ENCODE assay signal across 20 mouse cellular contexts in genomic region chr15:4808131-4808530, GRCm38 (mm10).
DNase-seq lines count a peak whose midpoint lies in the region; ATAC-seq and TF ChIP-seq lines count a peak whose summit lies in the region.
"Had no signal": no experiment of that assay in that cellular context is flagged by ENCODE, and none has a peak within 500 bp of the region (broad histone marks: within the 10 kb centered on the region; RNA-seq: fewer than 3 reads in every experiment).

No protein-coding gene starts in this region.

- peaks cover 3% of the 10 kb centered on the region; the same call in 1 of the 2 replicates for H3K4me1 ChIP-seq in cerebellum, adult 2 months (ENCODE audit: control insufficient read depth, insufficient read depth, low read length)
- no peaks in the 10 kb centered on the region for H3K4me1 ChIP-seq in thymus, adult 2 months (replicated peaks; ENCODE audit: control insufficient read depth, insufficient read depth, low read length)
- H3K4me1 ChIP-seq: embryonic facial prominence, embryonic 10.5 days; forebrain, embryonic 13.5 days; heart, embryonic 13.5 days; hindbrain, embryonic 15.5 days had no signal

- peak; percentile 98 for ATAC-seq in cerebellum, adult (ENCODE audit: insufficient number of reproducible peaks, low FRiP score, low TSS enrichment)
- ATAC-seq in granulocyte monocyte progenitor cell, adult 5-6 weeks (replicated peaks; ENCODE audit: poor library complexity, severe bottlenecking), result no peak
- ATAC-seq: CD4-positive, CD25-positive, alpha-beta regulatory T cell, adult 4 months; forebrain, embryonic 13.5 days; intestine, embryonic 16.5 days had no signal

- WGBS in cerebellum, adult 2 months, result 17% methylated on average over 5 of the region's 5 CpGs
- WGBS in thymus, adult 2 months, result 97% methylated on average over 5 of the region's 5 CpGs

- TF ChIP-seq CTCF in cerebellum, adult 2 months (IDR thresholded peaks at IDR 0.05; ENCODE audit: borderline replicate concordance, insufficient read depth, low read depth, low read length), result no peak
- no peak for TF ChIP-seq CTCF in thymus, adult 2 months (IDR thresholded peaks at IDR 0.05; ENCODE audit: borderline replicate concordance, control insufficient read depth, extremely low read depth, insufficient read depth, low read length, poor library complexity)

- DNase-seq in cerebellum, postnatal 4 days (ENCODE audit: low spot score in 2 of 2), result no peak
- DNase-seq in brain, adult 2 months (ENCODE audit: low read depth, low spot score), result peak; percentile 88
- DNase-seq in cerebellum, adult 2 months, result peak; percentile 64 to 84
- peak; percentile 37 to 42 for DNase-seq in cerebellum, postnatal 10 days
- no peak for DNase-seq in spleen, postnatal 36 days (ENCODE audit: low spot score in 2 of 2)
- DNase-seq in thymus, adult 2 months, result no peak
- DNase-seq: adrenal gland, postnatal 10 days; B cell, adult 2 months; gastrocnemius, postnatal 36 days; heart, postnatal 36 days; kidney, adult 8-10 months had no signal

- peak overlapping the region; percentile 51; the same call in 1 of the 2 replicates for H3K27ac ChIP-seq in cerebellum, adult 2 months (ENCODE audit: insufficient read depth, low read length)
- no peak overlapping the region for H3K27ac ChIP-seq in thymus, adult 2 months (ENCODE audit: control insufficient read depth, insufficient read depth, low read length)
- H3K27ac ChIP-seq: embryonic facial prominence, embryonic 10.5 days; forebrain, embryonic 13.5 days; heart, embryonic 13.5 days; hindbrain, embryonic 15.5 days had no signal

- no peak overlapping the region for H3K4me3 ChIP-seq in cerebellum, adult 2 months (replicated peaks; ENCODE audit: insufficient read depth, low read depth, low read length)
- no peak overlapping the region for H3K4me3 ChIP-seq in thymus, adult 2 months (ENCODE audit: control insufficient read depth, insufficient read depth, low read length)
- H3K4me3 ChIP-seq: embryonic facial prominence, embryonic 10.5 days; forebrain, embryonic 13.5 days; heart, embryonic 13.5 days; hindbrain, embryonic 15.5 days had no signal

- no peaks in the 10 kb centered on the region for H3K27me3 ChIP-seq in cerebellum, adult 2 months (ENCODE audit: control insufficient read depth, insufficient read depth, low read length)
- no peaks in the 10 kb centered on the region for H3K27me3 ChIP-seq in thymus, adult 2 months (ENCODE audit: control insufficient read depth, insufficient read depth, low read length)
- H3K27me3 ChIP-seq: forebrain, embryonic 13.5 days; heart, embryonic 13.5 days; hindbrain, embryonic 15.5 days had no signal

- no peak for TF ChIP-seq POLR2A in cerebellum, adult 2 months (IDR thresholded peaks at IDR 0.05; ENCODE audit: borderline replicate concordance, insufficient read depth, low read length)
- TF ChIP-seq POLR2A in thymus, adult 2 months (IDR thresholded peaks at IDR 0.05; ENCODE audit: control insufficient read depth, extremely low read depth, insufficient read depth, low read length, poor library complexity), result no peak

- no peaks in the 10 kb centered on the region for H3K36me3 ChIP-seq in thymus, adult 2 months (ENCODE audit: control insufficient read depth, insufficient read depth, low read length)
- H3K36me3 ChIP-seq: embryonic facial prominence, embryonic 10.5 days; G1E; heart, embryonic 13.5 days; hindbrain, embryonic 15.5 days had no signal

Comparison
In these comparisons a context has a peak if more than half of its experiments do, and no peak if none do; other contexts are left out.
1. DNase-seq: peak in brain, adult 2 months (single experiment), cerebellum, adult 2 months (2 of 2) and cerebellum, postnatal 10 days (2 of 2); none in cerebellum, postnatal 4 days (0 of 2), spleen, postnatal 36 days (0 of 2) and thymus, adult 2 months (single experiment).